Mouse (Mus musculus): ENCODE measurements around the gene Trp53tg5.

Gene Trp53tg5

DNA sequence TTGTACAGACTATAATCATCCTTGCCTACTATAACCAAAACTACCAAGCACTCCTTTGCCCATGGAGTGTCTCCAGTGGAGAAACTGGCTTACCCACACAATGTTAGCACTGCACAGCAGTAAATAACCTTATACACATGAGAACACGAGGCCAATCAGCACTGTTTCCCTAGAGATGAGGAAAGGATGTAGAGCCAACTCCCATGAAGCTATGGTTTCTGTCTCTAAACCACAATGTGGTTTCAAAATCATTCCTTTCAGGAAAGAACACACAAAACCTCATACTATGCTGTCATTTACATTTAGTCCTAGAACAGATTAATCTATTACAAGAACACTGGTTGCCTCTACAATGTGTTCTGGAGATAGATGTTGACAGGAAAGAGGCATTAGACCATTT lies 22.8 kb upstream of the Trp53tg5 start:
- DNase-seq (ENCODE audit: low spot score), result no peak

- DNase-seq (ENCODE audit: low spot score), result no peak
These were observed 20.6 kb upstream of the Trp53tg5 start for GRCm38 (mm10) chr2:164494126-164494525.

GRCm38 (mm10) chr2:164487812-164488211 lies 14.3 kb upstream of the Trp53tg5 start:
- no peak for DNase-seq (ENCODE audit: low spot score)

DNA sequence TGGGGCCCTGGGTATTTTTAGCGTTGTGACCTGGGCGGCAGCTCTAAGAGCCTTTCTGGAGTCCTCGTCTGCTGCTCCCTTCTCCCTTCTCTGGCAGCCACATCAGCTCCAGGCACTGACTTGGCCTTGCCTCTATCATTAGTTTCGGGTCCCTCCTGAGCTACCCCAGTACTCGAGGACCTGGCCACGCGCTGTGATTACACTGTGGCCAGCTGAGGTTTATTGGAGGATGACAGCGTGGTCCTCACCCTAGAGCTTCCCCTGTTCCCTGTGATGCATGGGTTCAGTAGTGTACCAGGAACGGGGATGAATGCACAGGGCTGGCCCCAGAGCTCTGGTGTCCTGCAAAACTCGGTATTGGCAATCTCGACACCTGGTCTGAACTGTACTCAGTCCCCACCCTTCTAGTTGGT lies 13.6 kb upstream of the Trp53tg5 start:
- DNase-seq (ENCODE audit: low spot score), result no peak

GRCm38 (mm10) chr2:164486258-164487114 lies 13.0 kb upstream of the Trp53tg5 start:
- DNase-seq (ENCODE audit: low spot score), result peak; percentile 43

GRCm38 (mm10) chr2:164485681-164486257 lies 12.2 kb upstream of the Trp53tg5 start, which contains the start of gene Dbndd2:
TSS of gene Dbndd2 (plus strand) at chr2:164486106.
- DNase-seq (ENCODE audit: low spot score), result no peak

- no peak for DNase-seq (ENCODE audit: low spot score)
These were observed 3.3 kb downstream of the Trp53tg5 start for GRCm38 (mm10) chr2:164470254-164470653.

DNA sequence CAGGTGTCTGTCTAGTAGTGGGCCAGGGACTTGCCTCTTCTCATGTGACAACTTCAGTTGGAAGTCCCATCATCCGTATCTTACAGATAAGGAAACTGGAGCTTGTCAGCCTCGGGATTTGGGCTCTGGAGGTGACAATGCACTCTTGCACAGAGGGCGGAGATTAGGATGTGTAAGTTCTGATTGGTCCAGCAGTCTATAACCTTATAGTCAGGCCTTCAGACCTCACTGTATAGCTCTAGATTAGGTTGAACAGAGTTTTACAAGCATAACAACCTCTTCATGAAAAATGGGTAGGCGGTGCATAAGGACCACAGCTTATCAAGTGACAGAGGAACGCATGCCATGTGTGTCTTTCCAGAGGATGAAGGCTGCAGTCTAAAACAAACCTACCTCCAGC lies 6.7 kb downstream of the Trp53tg5 start:
- no peak for DNase-seq (ENCODE audit: low spot score)

DNA sequence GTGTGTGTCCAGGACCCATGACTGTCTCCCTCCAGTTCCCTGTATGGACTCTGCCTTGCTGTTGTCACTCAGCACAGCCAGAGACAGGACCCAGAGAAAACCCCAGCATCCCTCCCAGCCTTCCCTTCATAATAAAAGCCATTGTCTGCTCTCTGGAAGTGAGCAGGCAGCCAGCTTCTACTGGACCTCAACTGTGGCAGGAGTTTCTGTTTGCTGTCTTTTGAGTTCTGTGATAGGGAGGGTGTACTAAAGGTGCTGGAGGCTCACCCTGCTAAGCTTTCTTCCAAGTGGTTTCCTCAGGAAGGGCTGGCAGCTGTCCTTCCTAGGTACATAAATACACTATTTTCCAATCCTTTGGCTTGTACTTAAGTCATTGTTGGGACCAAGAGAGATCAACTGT lies 8.4 kb downstream of the Trp53tg5 start:
- DNase-seq (ENCODE audit: low spot score), result no peak

DNA sequence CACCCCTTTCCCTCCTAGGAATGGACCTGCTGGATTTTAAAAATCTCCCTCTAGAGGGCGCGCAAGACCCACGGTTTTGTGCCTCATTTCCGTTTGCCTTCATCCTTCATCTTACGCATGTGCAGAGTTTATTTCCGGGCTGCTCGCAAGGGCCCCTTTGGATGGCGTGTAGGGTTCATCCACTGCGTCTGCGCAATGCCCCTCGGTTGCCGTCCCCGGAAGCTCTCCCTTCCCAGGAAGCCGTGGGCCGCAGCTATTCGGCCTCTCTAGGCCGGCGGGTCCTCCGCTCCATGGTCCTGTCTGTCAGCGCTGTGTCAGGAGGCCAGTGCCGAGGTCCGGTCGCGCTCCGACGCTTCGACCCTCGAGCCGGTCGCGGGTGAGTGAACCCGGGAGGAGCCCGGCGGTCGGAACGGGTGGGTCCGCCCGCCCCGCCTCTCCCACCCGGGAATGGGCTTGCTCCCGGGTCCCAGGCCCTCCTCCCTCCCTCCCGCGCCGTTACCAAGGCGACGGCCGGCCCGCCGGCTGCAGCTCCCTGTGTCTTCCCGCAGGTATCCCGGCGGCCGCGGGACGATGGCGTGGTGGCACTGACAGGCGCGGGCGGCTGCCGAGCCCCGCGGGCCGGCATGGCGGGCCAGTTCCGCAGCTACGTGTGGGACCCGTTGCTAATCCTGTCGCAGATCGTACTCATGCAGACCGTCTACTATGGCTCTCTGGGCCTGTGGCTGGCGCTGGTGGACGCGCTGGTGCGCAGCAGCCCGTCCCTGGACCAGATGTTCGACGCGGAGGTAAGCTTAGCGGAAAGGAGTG lies 12.6 kb downstream of the Trp53tg5 start, which contains the start of gene Gm20458:
Gene Gm20458 (plus strand): TSS at position 223 of the 807 bp plus-strand sequence.
- peak; percentile 93 for DNase-seq (ENCODE audit: low spot score)

DNA sequence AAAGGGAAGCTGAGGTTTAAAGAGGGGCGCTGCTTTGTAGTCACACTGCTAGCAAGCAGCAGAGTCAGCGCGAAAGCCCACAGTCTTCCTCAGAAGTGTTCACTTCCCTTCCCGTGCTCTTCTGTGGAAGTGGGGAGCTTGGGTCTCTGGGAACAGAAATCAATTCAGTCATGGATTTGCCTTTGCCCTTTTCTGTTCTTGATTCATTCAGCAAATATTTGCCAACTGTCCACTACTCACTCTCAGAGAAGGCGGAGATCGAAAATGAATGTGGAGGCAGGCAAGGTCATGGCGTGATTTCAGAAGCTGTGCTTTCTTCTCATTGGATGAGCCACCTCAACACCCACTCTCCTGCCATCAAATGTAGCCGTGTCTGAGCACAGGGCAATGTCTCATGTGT lies 15.0 kb downstream of the Trp53tg5 start:
- no peak for DNase-seq (ENCODE audit: low spot score)

DNA sequence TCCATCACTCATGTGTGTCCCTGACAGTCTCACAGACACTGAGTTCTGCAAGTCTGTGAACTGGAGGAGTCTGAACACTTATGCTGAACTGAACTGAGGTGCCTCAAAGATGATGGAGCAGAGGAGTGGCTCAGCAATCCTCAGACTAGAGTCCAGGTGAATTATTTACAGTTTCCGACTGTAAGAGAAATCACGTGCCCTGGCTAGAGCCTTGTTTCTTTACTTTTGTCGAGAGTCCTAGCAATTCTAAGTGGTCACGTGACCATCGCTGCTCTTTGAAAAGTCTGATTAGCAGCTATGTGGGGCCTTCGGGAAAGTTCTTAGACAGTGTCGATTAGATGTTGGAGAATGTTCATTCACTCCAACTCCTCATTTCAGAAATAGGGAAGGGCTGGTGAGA lies 15.6 kb downstream of the Trp53tg5 start:
- no peak for DNase-seq (ENCODE audit: low spot score)

- no peak for DNase-seq (ENCODE audit: low spot score)
These were observed 16.6 kb downstream of the Trp53tg5 start, which contains the start of gene Sys1 for GRCm38 (mm10) chr2:164456864-164457300. TSS of gene Sys1 (plus strand) at chr2:164456964.

DNA sequence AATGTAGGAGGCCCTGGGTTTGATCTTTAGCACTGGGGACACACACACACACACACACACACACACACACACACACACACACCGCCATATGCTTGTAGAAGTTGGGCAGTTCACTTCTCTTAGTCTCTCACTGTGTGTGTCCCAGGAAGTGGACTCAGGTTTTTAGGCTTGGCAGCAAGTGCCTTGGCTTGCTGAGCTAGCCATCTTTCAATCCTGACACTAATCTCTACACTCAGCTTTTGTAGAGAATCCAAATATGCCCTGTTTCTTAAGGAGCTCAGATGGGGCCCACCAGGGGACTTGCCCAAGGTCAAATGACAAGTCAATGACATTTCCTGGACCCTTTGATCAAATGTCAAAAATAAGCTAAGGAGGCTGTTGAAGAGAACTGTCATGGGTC lies 17.1 kb downstream of the Trp53tg5 start:
- DNase-seq (ENCODE audit: low spot score), result no peak

DNA sequence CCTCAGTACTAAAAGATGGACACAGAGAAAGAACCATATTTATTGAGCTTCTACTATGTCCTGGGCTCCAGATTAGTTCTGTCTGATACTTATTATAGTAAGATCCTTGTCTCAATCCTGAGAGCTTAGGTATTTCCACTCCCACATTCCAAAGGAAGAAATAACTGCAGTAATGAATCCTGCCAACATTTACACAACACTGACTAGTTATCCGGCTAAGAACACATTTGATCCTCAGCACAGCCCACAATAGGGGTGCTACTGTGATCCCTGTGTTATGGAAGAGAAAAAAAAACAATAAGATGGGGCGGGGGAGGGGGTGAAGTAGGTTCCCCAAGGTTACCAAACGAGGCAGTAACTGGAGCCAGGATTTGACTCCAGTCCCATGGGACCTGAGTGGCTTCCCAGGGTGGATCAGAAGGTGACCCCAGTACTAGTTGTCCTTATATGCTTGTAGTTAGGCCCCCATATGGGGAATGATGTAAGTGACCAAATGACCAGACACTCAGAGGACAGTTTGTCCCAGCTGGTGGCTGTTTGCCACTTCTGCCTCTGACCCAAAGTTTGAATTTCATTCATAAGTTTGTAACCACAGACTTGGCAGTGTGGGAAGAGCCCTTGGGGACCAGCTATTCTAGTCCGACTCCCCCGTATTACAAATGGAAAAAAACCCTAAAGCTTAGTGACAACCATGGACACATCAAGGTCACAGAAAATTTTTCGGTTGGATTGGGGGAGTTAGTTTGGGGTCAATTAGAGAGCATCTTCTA lies 17.9 kb downstream of the Trp53tg5 start:
- no peak for DNase-seq (ENCODE audit: low spot score)

- no peak for DNase-seq (ENCODE audit: low spot score)
These were observed 18.7 kb downstream of the Trp53tg5 start for GRCm38 (mm10) chr2:164454846-164455245.

GRCm38 (mm10) chr2:164453887-164454500 lies 19.5 kb downstream of the Trp53tg5 start:
- no peak for DNase-seq (ENCODE audit: low spot score)

DNA sequence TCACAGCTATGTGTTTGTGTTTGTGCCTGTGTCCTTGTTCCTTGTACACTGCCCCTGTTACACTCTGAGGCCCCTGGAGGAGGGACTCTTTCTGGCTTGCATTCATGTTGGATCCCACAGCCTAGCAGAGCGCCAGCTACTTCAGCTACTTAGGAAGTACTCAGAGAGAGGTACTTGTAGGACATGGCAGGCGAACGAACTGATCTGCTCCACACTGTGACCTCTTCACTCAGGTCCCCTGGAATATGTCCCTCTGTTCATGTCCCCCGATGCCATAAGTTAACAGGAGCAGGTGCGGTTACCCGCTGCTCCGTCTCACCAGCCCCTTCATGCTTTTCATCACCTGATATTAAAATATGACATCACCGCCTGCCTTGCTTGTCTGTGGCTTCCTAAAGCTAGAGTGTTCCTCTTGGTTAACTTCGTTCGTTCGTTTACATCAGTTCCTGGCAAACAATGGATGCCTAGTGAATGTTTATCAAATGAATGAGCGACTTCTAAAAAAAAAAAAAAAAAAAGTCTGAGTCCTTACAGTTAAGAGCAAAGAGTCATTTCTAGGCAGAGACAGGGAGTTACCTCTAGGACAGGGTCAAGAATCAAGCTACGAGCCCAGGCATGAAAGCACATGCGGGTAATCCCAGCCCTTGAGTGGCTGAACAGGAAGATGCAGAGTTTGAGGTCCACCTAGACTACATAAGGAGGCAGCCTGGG lies 20.3 kb downstream of the Trp53tg5 start:
- DNase-seq (ENCODE audit: low spot score), result no peak

DNA sequence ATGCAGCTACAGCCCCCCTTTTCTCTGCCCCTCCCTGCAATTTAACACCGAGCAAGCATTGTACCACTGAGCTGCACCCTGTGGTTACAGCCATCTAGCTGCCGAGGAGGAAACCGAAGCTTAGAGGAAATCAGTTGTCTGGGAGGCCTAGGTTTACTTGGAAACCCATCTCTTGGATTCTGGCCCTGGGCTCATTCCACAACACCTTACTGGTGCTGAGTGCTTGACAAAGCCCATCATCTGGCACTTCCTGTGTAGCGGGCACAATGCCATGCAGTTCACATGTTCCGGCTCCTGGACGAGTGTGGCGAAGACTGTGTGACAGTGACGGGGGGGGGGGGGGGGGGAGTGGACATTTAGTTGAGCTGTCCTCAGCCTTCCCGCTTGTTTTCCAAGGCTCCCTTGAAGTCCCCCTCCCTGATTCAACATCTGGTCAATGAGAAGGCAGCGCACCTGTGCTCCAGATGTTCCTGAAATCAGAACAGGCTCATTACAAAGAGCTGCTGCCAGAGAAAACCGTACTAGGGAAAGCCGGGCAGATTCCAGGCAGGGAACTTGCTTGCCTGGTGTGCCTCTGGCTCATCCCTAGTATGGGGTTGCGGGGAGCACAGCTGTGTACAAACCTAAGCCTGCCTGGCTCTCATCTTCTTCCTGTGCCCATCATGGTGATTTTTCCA lies 21.4 kb downstream of the Trp53tg5 start:
- no peak for DNase-seq (ENCODE audit: low spot score)
